Mouse (Mus musculus): ENCODE measurements at regions not wholly inside any gene's neighbourhood (a gene's known extent, or its start where the extent isn't known, plus 50 kb on each side); places are given as distances from the start of the nearest gene placed in this dataset.

DNA sequence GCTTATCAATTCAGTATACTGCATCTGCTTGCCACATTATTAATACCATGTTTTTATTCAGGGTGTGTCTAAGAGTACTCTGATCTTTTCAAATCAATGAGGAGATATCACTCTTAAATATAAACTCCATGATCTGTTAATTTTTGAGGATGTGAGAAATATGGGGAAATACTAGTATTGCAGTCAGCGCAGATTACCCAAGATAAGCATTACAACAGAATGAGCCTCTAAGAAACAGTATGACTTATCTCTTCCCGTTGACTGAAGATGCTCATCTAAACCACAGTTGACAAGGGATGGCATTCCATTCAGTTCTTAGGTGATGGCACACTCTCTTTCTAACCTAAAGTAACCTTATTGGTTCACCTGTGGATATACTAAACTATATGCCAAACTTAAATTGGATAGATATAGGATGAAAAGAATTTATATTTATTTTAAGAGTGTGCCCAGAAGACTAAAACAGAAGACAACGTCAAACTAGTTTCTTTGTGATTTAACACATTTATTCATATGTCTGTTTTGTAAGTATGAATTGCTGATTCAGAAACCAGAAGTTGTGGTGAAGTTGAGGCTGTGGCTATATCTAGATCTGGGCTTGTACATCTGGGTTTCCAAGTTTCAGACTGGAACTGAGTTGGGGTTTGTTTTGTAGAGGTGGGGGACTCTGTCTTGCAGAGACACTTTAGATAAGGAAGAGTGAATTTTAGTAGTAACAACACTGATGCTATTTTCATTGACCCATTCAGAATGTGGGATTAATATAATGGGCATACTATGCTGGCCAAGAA is 107.8 kb upstream of the Itga1 start:
- TF ChIP-seq MAFK (IDR thresholded peaks at IDR 0.05; ENCODE audit: insufficient replicate concordance, low read length) (no peak), USF2 (conservative IDR thresholded peaks at IDR 0.05; ENCODE audit: low read depth, low read length) (no peak), ZMIZ1 (IDR thresholded peaks at IDR 0.05; ENCODE audit: low read depth, low read length) (no peak), POLR2A (IDR thresholded peaks at IDR 0.05; ENCODE audit: low read depth, low read length) (no peak), USF1 (IDR thresholded peaks at IDR 0.05; ENCODE audit: low read depth, low read length) (no peak), ETS1 (conservative IDR thresholded peaks at IDR 0.05; ENCODE audit: low read depth, low read length) (no peak), KAT2A (IDR thresholded peaks at IDR 0.05; ENCODE audit: insufficient replicate concordance, low read length) (no peak), MAZ (IDR thresholded peaks at IDR 0.05; ENCODE audit: low read depth, low read length) (no peak), NRF1 (IDR thresholded peaks at IDR 0.05; ENCODE audit: low read depth, low read length) (no peak), EP300 (IDR thresholded peaks at IDR 0.05; ENCODE audit: low read length) (no peak), ELF1 (IDR thresholded peaks at IDR 0.05; ENCODE audit: low read depth, low read length) (no peak), MXI1 (IDR thresholded peaks at IDR 0.05; ENCODE audit: low read depth, low read length) (no peak), TBP (conservative IDR thresholded peaks at IDR 0.05; ENCODE audit: low read depth, low read length) (no peak)
- in situ Hi-C loops (cut with MboI; ENCODE audit: low pct_ligation_motif_present, low pct_unique_long_range_greater_than_20kb, low sequenced_read_pairs), result no loop called here
- dilution Hi-C loops (cut with MboI; ENCODE audit: extremely low pct_ligation_motif_present, extremely low pct_unique_long_range_greater_than_20kb, low sequenced_read_pairs), result no loop called here

DNA sequence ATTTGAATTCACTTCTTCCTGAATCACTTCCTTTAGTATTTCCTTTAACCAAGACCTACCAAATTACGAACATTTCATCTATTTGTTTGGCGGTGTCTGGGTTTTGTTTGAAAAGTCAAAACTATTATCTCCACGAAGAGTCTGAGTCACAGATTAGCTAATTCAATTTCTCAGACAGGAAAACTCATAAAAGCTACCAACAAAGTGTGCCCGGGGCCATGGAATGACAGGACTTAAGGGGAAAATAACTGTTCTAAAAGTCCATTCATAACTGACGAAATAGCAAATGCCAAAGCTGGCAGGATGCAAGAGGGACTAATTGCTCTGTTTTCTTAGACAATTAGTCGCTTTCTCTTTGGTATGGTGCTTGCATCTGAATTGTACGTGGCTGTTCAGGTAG is 105.0 kb upstream of the Itga1 start:
- H3K9ac ChIP-seq (ENCODE audit: insufficient read depth, low read depth), result no peak overlapping the region
- no peaks in the 10 kb centered on the region; a peak in 1 of 4 replicates for H3K4me1 ChIP-seq (ENCODE audit: control insufficient read depth in 1 of 2, insufficient read depth in 2 of 2)
- H3K79me2 ChIP-seq (replicated peaks; ENCODE audit: control insufficient read depth, extremely low read depth, insufficient read depth, poor library complexity, severe bottlenecking), result no peaks in the 10 kb centered on the region
- in situ Hi-C loops (cut with MboI; ENCODE audit: low pct_ligation_motif_present, low pct_unique_long_range_greater_than_20kb, low sequenced_read_pairs) (no loop called here), dilution Hi-C loops (cut with MboI; ENCODE audit: extremely low pct_ligation_motif_present, extremely low pct_unique_long_range_greater_than_20kb, low sequenced_read_pairs) (no loop called here)
- no peaks in the 10 kb centered on the region for H3K27me3 ChIP-seq (replicated peaks)
- no peak for DNase-seq (ENCODE audit: extremely low read depth)
- no peak overlapping the region for H3K27ac ChIP-seq (ENCODE audit: insufficient read depth, low read depth)
- TF ChIP-seq MXI1 (IDR thresholded peaks at IDR 0.05; ENCODE audit: low read depth, low read length) (no peak), TBP (conservative IDR thresholded peaks at IDR 0.05; ENCODE audit: low read depth, low read length) (no peak), JUN (IDR thresholded peaks at IDR 0.05; ENCODE audit: insufficient read depth, low read depth, low read length) (no peak), MAX (IDR thresholded peaks at IDR 0.05; ENCODE audit: low read length) (no peak), NRF1 (IDR thresholded peaks at IDR 0.05; ENCODE audit: low read depth, low read length) (no peak), UBTF (IDR thresholded peaks at IDR 0.05; ENCODE audit: low read depth, low read length) (no peak), ZMIZ1 (IDR thresholded peaks at IDR 0.05; ENCODE audit: low read depth, low read length) (no peak), SIN3A (IDR thresholded peaks at IDR 0.05; ENCODE audit: low read length) (no peak), ZC3H11A (IDR thresholded peaks at IDR 0.05; ENCODE audit: low read depth, low read length) (no peak), HCFC1 (IDR thresholded peaks at IDR 0.05; ENCODE audit: low read depth, low read length) (no peak), KAT2A (IDR thresholded peaks at IDR 0.05; ENCODE audit: insufficient replicate concordance, low read length) (no peak), MAZ (IDR thresholded peaks at IDR 0.05; ENCODE audit: low read depth, low read length) (no peak), POLR2A (IDR thresholded peaks at IDR 0.05; ENCODE audit: low read depth, low read length) (no peak)
- H3K4me3 ChIP-seq (replicated peaks in 1 of 3; ENCODE audit: low read depth in 2 of 3, low read length in 2 of 3, poor library complexity in 1 of 3), result no peak overlapping the region
- no peak overlapping the region for H3K4me2 ChIP-seq (ENCODE audit: insufficient read depth, low read depth, poor library complexity, severe bottlenecking)
- no peaks in the 10 kb centered on the region for H3K36me3 ChIP-seq (replicated peaks in 1 of 2; ENCODE audit: control insufficient read depth in 1 of 2, insufficient read depth in 1 of 2, low read length in 1 of 2)
- no peaks in the 10 kb centered on the region for H3K9me3 ChIP-seq (replicated peaks; ENCODE audit: low read length)

More for the DNA sequence above, 107.8 kb upstream of the Itga1 start:
- H3K79me2 ChIP-seq (replicated peaks; ENCODE audit: control insufficient read depth, extremely low read depth, insufficient read depth, poor library complexity, severe bottlenecking), result no peaks in the 10 kb centered on the region
- no peak overlapping the region for H3K9ac ChIP-seq (ENCODE audit: insufficient read depth, low read depth)
- no peaks in the 10 kb centered on the region for H3K36me3 ChIP-seq (replicated peaks in 1 of 2; ENCODE audit: control insufficient read depth in 1 of 2, insufficient read depth in 1 of 2, low read length in 1 of 2)
- no peak overlapping the region for H3K4me2 ChIP-seq (ENCODE audit: insufficient read depth, low read depth, poor library complexity, severe bottlenecking)
- H3K27me3 ChIP-seq (replicated peaks), result no peaks in the 10 kb centered on the region
- no peaks in the 10 kb centered on the region for H3K9me3 ChIP-seq (replicated peaks; ENCODE audit: low read length)
- no peak overlapping the region for H3K4me3 ChIP-seq (replicated peaks in 1 of 3; ENCODE audit: low read depth in 2 of 3, low read length in 2 of 3, poor library complexity in 1 of 3)
- DNase-seq (ENCODE audit: extremely low read depth), result no peak
- no peaks in the 10 kb centered on the region; a peak in 1 of 4 replicates for H3K4me1 ChIP-seq (ENCODE audit: control insufficient read depth in 1 of 2, insufficient read depth in 2 of 2)
- H3K27ac ChIP-seq (ENCODE audit: insufficient read depth, low read depth), result no peak overlapping the region
